ENCODE assay signal across 8 mouse cellular contexts in the genomic region with DNA sequence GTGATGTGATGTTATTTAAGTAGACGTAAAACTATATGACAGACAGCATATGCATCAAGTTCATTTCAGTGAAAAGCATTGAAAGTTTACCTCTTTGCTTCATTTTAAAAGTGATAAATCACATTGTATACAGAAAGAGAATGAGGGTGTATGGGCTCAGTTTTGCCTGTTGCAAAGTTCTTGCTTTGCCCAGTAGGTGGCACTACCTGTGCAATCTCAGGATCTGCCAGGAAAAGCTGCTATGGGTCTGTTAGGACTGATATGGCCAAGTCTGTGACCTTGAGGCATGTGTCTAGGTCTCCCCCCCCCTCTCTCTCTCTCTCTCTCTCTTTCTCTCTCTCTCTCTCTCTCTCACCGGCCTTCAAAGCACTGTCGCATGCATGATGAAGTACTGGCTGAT.
DNase-seq lines count a peak whose midpoint lies in the region; ATAC-seq lines count a peak whose summit lies in the region.
"Had no signal": no experiment of that assay in that cellular context is flagged by ENCODE, and none has a peak within 500 bp of the region (broad histone marks: within the 10 kb centered on the region; RNA-seq: fewer than 3 reads in every experiment).

No protein-coding gene starts in this region.

- no peak overlapping the region for H3K9ac ChIP-seq in kidney, embryonic 16.5 days (replicated peaks; ENCODE audit: low read length)
- H3K9ac ChIP-seq: embryonic facial prominence, embryonic 15.5 days had no signal

- no peak overlapping the region for H3K4me3 ChIP-seq in kidney, embryonic 16.5 days (ENCODE audit: low read length)
- H3K4me3 ChIP-seq: embryonic facial prominence, embryonic 15.5 days had no signal

- H3K9me3 ChIP-seq in kidney, embryonic 16.5 days (ENCODE audit: low read length), result no peaks in the 10 kb centered on the region
- H3K9me3 ChIP-seq: embryonic facial prominence, embryonic 15.5 days had no signal

- H3K27ac ChIP-seq in kidney, embryonic 16.5 days (ENCODE audit: low read length), result no peak overlapping the region
- H3K27ac ChIP-seq: embryonic facial prominence, embryonic 15.5 days had no signal

- no peak overlapping the region for H3K4me2 ChIP-seq in kidney, embryonic 16.5 days (replicated peaks; ENCODE audit: low read depth, low read length)
- H3K4me2 ChIP-seq: embryonic facial prominence, embryonic 15.5 days had no signal

- 59% methylated on average over 3 of the region's 3 CpGs for WGBS in kidney, embryonic 16.5 days

- peak; percentile 2 for DNase-seq in kidney, adult 11 months
- DNase-seq in ES-CJ7 (ENCODE audit: low read depth, low spot score), result peak; percentile 30
- DNase-seq in adipocyte (ENCODE audit: low spot score), result peak; percentile 11
- DNase-seq in lung, postnatal 36 days, result peak; percentile 13
- DNase-seq in spleen, adult 18-20 months, result no peak

- no peaks in the 10 kb centered on the region for H3K27me3 ChIP-seq in kidney, embryonic 16.5 days (ENCODE audit: insufficient read depth, low read length)
- H3K27me3 ChIP-seq: embryonic facial prominence, embryonic 15.5 days had no signal

- ATAC-seq in kidney, embryonic 16.5 days (ENCODE audit: low FRiP score, low TSS enrichment), result no peak
- ATAC-seq in granulocyte monocyte progenitor cell, adult 5-6 weeks (replicated peaks; ENCODE audit: poor library complexity, severe bottlenecking), result peak; percentile 37

- no peaks in the 10 kb centered on the region for H3K36me3 ChIP-seq in kidney, embryonic 16.5 days (ENCODE audit: insufficient read depth, low read length)
- H3K36me3 ChIP-seq: embryonic facial prominence, embryonic 15.5 days had no signal

- H3K4me1 ChIP-seq in kidney, embryonic 16.5 days (ENCODE audit: insufficient read depth, low read length), result no peaks in the 10 kb centered on the region
- H3K4me1 ChIP-seq: embryonic facial prominence, embryonic 15.5 days had no signal

Comparison
In these comparisons a context has a peak if more than half of its experiments do, and no peak if none do; other contexts are left out.
1. DNase-seq: peak in kidney, adult 11 months (single experiment), ES-CJ7 (single experiment), adipocyte (single experiment) and lung, postnatal 36 days (single experiment); none in spleen, adult 18-20 months (0 of 2).